Mouse (Mus musculus) cerebellum, postnatal 36 days (tissue): ENCODE measurements at regions not wholly inside any gene's neighbourhood (a gene's known extent, or its start where the extent isn't known, plus 50 kb on each side); places are given as distances from the start of the nearest gene placed in this dataset.
"Not testable (repeated sequence)": the region's sequence is repeated elsewhere in the genome, so short reads cannot be mapped to it uniquely, and the experiment has no call there.

Experiments
- DNase-seq, 2 experiments: peaks; one replicate each; pipeline ENCODE4 v3.0.0; 2021 to 2022; ENCODE audit warnings: mixed read lengths in 2 of 2

GRCm38 (mm10) chr7:73608070-73608803, 66.6 kb upstream of the Chd2 start:
- no peak for DNase-seq

- DNase-seq: peak in 1 of 2 experiments; percentile 47
Measured at GRCm38 (mm10) chr7:73607450-73608005, 65.9 kb upstream of the Chd2 start.

GRCm38 (mm10) chr7:73606677-73607449, 65.2 kb upstream of the Chd2 start:
- peak; percentile 97 for DNase-seq

DNA sequence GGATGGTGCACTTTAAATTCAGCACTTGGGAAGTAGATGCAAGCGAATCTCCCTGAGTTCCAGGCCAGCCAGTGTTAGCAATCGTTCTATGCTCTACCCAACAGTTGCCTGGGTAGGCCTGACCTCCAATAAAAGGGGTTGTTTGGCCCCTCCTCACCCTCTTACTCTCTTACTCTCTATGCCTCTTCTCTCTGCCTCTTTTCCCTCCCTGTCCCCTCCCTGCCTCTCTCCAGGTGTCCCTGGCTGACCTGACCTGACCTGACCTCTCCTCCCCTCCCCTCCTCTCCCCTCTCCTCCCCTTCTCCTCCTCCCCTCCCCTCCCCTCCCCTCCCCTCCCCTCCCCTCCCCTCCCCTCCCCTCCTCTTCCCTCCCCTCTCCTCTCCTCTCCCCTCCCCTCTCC, 63.0 kb upstream of the Chd2 start:
- DNase-seq: no peak

GRCm38 (mm10) chr7:73602815-73603551, 61.4 kb upstream of the Chd2 start:
- no peak for DNase-seq

- no peak for DNase-seq
Measured at GRCm38 (mm10) chr7:73601336-73601735, 59.7 kb upstream of the Chd2 start.

GRCm38 (mm10) chr7:73600776-73601175, 59.1 kb upstream of the Chd2 start:
- no peak for DNase-seq

DNA sequence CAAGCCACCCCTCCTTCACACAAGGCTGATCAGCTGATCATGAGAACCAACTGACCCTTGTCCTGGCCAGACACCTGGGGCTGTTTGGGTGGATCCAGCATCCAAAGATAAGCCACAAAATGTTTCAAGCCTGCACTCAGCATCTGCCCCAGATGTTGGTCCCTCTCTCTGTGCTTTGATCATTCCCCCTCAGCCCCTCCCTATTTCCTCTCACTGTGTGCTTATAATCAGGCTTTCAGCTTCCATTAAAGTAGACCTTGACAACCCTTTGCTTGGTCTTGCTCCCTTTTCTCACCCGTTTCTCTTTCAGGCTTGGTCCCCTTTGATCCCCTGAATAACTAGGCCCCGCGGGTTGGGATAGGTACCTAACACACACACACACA, 58.4 kb upstream of the Chd2 start:
- DNase-seq: not testable (repeated sequence)

DNA sequence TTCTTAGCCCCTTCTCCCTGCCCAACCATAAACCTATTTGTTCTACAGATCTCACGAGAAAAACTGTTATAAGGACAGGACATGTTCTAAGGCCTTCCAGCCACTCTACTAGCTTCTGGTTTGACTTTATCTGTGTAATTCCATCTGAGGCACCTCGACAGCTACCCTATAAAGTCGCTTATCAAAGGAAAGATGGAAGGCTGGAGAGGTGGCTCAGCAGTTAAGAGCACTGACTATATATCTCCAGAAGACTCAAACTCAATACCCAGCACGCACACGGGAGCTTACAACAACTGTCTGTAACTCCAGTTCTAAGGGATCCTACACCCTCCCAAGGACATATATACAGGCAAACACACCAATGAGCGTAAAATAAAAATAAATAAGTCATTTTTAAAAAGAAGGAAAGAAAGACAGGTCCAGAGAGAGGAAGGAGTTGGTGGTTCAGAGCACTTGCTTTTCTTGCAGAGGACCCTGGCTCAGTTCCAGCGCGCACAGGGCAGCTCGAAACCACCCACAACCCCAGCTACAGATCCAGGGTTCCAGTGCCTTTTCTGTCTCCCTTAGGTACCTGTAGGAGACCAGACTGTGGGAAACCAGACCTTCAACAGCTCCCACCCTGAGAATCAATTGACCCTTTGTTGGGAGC, 57.8 kb upstream of the Chd2 start:
- no peak for DNase-seq

- DNase-seq: no peak
Measured at GRCm38 (mm10) chr7:73597968-73598367, 56.3 kb upstream of the Chd2 start.

GRCm38 (mm10) chr7:73596866-73597840, 55.5 kb upstream of the Chd2 start:
- DNase-seq: no peak

DNA sequence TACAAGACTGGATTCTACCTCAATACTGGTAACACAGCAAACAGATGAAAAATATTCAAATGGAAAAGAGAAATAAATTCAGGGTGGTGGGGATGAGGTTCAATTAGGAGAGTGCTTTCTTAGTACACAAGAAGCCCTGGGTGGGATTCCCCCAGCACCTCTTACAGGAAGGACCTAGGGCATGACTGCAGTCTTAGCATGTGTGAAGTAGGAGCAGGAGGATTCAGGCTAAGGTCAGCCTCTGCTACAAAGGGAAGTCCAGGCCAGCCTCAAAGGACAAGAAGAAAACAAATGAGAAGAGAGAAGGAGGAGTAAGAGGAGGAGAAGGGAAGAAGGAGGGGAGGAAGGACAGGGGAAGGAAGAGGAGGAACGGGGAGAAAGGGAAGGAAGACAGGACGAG, 54.8 kb upstream of the Chd2 start:
- peak in 1 of 2 experiments; percentile 27 for DNase-seq

DNA sequence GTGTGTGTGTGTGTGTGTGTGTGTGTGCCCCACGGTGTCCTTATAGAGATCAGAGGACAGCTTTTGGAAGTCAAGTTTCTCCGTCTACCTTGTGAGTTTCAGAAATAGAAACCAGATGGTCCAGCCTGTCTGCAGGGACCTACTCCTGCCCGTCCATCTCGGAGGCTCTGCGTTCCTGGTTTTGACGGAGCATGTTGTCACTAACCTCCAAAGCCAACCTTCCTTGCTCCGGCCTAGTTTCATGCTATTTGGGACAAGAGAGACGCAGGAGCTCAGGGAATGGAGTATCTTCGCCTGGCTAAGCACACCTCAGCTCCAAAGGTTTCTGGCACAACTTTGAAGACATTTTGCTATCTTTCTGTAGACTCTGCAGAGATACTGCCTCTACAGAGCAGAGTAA, 54.2 kb upstream of the Chd2 start:
- peak; percentile 58 to 72 for DNase-seq

- peak; percentile 88 to 92 for DNase-seq
Measured at GRCm38 (mm10) chr7:73595140-73595825, 53.7 kb upstream of the Chd2 start.

- DNase-seq: peak; percentile 38 to 46
Measured at GRCm38 (mm10) chr7:73594492-73595139, 53.0 kb upstream of the Chd2 start.

DNA sequence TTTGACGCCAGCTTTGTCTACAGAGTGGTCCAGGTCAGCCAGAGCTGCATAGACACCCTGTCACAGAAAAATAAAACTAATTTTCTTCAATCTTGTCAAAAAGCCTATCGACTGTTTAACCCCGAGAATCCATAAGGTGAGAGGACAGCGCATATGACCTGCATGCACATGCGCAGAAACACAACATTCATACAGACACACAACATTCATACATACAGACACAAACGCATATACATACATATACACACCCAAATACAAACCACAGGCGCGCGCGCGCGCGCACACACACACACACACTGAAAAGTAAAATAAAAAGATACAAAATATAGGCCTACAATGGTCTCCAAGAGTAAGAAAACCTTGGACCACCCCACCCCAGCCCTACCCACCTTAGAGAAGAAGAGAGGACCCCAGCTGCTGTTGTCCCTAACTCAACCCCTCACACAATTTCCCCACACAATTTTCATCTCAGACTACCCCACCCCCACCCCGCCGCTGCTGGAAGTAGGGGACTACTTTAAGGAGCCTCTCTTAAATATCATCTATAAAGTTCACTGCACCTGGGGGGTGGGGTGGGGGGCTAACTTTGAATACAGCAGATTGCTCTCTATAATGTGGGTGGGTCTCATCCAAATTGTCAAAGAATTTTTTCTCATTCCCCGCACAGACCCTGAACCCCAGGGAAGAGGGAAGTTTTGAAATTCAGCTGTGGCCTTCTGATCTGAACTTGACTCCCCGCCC, 52.2 kb upstream of the Chd2 start:
- DNase-seq: no peak

DNA sequence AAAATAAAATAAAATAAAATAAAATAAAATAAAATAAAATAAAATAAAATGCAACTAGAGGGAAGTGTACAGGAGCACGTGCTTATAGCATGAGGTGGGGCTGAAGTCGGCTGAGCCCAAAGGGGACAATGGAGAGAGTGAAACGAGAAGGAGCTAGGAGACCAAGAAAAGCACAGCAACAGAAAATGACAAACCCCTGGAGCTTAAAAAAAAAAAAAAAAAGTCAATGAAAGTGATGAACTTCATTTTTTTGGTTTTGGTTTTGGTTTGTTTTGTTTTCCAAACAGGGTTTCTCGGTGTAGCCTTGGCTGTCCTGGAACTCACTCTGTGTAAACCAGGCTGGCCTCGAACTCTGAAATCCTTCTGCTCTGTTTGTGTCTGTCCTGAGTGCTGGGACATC, 51.2 kb upstream of the Chd2 start:
- no peak for DNase-seq
